Mouse (Mus musculus) heart, postnatal 36 days (tissue): ENCODE results near the gene Med17. TPM values are rescaled to one million over a fixed set of nuclear protein-coding genes. Genes with fewer than 3 reads are reported as not detected.

ENCODE experiments used
- DNase-seq, 2 experiments: peaks; one replicate each; pipeline ENCODE4 v3.0.0; 2021 to 2022
- intact Hi-C: fragments of 180-260 bp; cut with DNase I; formaldehyde crosslinking; loops from one replicate; pipeline ENCODE4 v1.15.1; 2025
- microRNA-seq, 2 experiments: library from miRNA; unstranded; fragments of <30 nt; microRNA quantifications; one replicate each; pipeline ENCODE4 v1.2.0; 2021; ENCODE audit warnings: borderline number of aligned reads in 2 of 2
- total RNA-seq, 2 experiments: library from RNA; stranded (reverse); gene quantifications; 2 replicates each; pipeline ENCODE4 v1.2.3; 2021

The Med17 gene
- total RNA-seq, 2 experiments from 2014 or later: 15.0 to 17.9 TPM

DNA sequence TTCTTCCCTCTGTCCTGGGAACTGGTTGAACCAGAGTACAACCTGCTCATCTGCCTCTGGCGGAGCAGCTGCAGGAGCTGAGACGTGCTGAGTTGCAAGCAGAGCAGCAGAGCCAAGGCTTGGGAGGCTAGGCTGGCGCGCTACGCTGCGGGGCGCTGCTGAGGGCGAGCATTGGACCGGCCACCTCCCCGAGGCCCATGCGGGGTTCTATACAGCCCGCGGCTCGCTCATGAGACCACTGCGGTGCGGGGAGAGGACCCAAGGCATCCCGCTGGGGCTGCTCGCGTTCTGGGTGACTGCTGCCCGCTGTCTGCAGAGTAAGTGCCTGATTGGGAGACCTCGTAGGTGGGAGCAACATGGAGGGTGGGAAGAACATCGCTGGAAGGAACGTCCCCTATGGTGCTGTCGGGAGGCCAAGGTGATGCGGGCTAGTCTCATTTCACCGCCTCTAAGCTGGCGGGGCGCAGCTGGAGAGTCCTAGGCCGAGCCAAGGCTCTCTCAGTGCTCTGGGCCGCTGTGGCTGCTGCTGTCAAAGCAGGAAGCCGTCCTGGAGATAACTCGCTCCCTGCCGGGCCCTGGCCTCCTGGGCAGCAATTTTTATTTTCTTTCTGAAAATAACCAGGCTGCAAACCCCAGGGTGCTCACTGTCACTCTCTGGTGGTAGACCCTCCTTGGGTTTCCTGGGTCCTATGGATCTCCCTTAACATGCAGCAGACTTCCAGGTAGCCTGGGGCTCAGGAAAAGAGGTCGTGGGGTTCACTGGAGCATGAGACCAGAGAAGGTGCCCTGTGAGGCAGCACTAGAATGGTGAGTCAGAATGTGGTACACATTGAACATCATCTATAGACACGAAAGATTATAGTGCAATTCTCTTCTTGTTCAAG, 40.4 kb downstream of the Med17 start, which contains the start of gene Vstm5:
Vstm5 (plus strand) TSS at position 4 of the 884 bp plus-strand sequence.
- DNase-seq: peak; percentile 12 to 15
- intact Hi-C loops: no loop called here

DNA sequence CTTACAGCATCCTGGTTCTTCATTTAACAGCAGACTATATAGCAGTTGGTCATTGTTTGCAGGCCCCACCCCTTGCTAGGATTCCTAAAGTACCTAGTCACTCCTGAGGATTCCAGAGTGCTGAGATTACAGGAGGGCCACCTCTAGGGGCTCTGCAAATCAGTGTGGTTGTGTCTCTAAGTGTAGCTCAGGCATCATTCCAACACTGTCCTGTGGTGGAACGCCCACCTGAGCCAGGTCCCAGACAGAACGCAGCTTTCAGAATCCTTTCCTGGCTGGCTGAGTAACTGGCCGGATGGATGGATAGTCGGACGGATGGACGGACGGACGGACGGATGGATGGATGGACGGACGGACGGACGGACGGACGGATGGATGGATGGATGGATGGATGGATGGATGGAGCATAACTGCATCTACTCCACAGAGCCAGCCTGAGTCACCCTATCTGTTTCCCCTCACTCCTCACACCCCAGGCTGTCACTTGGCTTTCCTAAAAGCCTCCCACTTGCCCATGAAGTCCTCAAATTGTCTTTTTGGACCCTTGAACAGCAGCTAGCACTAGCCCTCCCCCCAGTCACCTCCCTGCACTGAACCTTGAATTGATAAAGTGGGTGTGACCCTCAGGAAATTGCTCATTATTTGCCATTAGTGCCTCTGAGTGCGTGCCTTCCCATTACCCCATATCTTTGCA, 41.3 kb downstream of the Med17 start:
- intact Hi-C loops: no loop called here
- DNase-seq: no peak

DNA sequence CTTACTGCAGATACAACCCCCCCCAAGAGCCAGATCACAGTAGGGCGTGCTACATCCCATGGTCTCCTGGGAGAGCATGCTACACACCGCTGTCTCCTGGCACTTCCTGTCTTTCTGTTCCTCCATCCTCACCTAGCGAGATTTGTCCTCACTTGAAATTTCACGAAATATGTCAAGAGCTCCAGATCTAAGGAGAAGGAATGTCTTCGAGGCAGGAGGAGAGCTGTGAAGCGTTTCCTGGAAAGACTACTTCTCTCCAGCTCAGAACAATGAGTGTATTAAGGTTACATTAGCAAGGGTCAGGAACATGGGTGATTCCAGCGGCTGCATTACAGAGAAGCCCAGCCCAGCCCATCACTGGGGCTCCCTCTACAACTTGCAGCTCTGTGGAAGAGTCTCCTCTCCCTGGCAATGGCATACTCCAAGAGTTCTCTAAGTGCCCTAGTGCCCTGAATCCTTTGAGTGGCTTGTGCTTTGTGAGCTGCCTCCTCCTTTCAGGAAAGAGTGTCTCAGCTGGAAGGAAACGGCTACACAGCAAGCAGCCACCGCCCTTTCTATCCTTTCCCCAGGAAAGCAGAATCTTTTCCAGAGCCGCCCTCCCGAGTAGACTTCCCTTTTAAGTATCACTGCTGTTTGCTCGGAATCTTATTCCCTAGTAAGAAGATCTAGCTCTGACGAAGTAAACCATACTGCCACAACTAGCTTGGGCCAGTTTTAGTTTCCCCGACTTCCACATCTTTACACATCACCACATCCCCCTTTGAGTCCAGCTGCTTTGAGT, 42.0 kb downstream of the Med17 start:
- DNase-seq: no peak

DNA sequence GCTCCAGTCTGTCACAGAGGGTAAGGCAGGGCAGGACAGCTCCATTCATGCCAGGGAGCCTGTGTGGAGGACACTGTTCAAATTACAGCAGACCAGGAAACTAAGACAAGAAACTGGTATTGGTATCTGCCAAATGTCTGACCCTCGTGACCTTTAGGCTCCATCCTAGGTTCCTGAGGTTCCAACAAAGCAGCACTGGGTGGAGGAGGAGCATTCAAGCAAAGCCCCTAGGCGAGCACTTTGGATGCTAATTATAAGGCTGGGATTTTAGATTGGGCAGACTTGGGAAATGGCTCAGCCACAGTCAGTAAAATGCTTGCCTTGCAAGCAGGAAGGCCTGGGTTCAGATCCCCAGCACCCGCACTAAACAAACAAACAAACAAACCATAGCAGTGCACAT, 43.7 kb downstream of the Med17 start:
- intact Hi-C loops: no loop called here
- DNase-seq: no peak

More for the DNA sequence above, 42.0 kb downstream of the Med17 start:
- intact Hi-C loops: no loop called here

DNA sequence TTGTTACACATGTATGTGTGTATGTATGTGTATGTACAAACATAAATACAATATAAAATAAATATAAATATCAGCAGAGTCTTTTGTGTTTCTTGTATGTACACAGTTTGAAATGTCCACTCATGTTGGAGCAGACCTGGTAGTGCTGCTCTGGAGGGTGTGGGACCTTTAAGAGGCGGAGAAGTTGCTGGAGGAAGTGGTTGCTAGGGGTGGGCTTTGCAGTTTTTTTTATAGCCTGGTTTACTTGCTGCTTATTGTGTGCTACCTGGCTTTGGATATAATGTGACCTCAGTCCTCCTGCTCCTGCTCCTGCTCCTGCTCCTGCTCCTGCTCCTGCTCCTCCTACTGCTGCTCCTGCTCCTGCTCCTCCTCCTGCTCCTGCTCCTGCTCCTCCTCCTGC, 46.1 kb downstream of the Med17 start:
- intact Hi-C loops: no loop called here
- no peak for DNase-seq

DNA sequence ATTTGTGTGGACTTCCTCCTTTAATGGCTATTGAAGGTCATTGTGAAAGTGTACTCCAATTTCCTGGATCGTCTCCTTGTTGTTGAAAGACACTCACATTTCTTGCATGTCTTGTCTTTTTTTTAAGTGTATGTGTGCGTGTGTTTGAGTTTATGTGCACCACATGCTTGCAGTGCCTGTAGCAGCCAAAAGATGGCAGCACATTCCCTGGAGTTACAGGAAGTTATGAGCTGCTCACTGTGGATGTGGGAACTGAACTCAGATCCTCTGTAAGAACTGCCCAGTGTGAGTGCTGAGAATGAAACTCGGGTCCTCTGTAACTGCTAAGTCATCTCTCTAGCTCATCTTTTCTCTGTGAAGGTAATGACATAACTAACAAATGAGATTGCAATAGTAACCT, 47.3 kb downstream of the Med17 start:
- intact Hi-C loops: no loop called here
- DNase-seq: no peak

DNA sequence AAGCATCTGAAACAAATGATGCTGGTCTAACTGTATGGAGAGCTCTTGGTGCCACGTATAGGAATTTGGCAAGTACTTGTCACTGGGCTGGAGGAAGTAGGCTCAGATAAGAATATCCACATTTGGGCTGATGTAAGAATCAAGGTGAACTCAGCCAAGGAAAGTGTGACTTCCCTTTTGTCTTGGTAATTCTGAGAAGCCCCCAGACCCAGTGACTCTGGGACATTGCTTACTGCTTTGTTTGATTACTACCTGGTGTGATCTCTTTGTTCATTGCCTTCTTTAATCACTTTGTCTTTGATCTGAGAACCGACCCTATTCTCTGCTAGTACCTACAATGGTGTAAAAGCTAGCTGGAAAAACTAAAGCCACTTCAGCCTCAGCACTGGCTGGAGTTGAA, 54.8 kb downstream of the Med17 start:
- intact Hi-C loops: no loop called here
- DNase-seq: no peak

DNA sequence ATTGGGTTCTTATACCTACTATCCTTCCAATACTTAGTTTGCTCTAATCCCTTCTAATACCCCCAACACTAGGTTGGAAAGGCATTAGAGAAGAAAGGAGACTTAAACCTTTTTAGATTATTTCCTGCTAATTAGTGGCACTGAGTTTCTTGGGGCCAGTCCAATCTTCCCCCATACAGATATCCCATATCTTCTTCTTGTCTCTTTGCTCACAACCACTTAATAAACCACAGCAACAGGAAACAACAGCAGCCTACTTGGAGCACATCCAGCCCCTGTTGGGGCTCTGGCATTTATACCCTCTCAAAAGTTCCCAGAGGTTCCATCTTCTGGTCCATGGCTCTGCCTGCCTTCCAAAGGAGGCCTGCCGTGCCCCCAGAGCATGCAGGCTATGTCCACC, 66.0 kb downstream of the Med17 start:
- intact Hi-C loops: no loop called here
- DNase-seq: no peak

DNA sequence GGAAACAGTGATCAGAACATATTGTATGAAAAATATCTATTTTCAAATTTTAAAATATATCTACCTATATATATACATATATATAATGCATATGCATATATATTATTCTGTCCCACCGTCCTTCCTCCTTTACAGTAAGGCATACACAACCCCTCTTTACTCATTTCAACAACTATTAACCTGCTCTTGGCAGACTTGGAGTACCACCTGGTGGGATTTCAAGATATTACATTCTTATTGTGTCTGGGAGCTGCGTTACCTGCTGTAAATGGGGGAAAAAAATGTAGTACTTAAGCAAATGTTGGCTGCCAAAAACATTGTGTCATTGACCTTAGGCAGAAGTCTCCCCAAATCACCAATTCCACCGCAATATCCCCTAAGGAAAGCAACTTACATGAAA, 67.9 kb downstream of the Med17 start:
- no peak for DNase-seq
- intact Hi-C loops: loop anchor here (1.0 kb wide), 1 partner anchor 184 kb away; no protein-coding TSS in a partner anchor

Small RNA genes within 50 kb of the gene (microRNA-seq; reads per million reads assigned to microRNA genes)
- 0 reads per million in 2 experiments for gene Gm49349
- gene mmu-mir-7650: 0 reads per million in 2 experiments

Other genes with a start within 250 kb of the Med17 start
- 1 to 10 TPM; 4.7 to 7.1 TPM for gene Panx1, start 234.5 kb downstream of the Med17 start, total RNA-seq
- under 1 TPM; 0.08 to 0.16 TPM for gene Hephl1, start 167.8 kb downstream of the Med17 start, total RNA-seq
- gene Vstm5, start 40.9 kb downstream of the Med17 start, total RNA-seq: under 1 TPM; 0.19 to 0.38 TPM
- gene Taf1d, start 26.3 kb upstream of the Med17 start, total RNA-seq: 10 to 100 TPM; 26.0 to 29.1 TPM
- gene 4931406C07Rik, start 26.5 kb upstream of the Med17 start, total RNA-seq: 1 to 10 TPM; 6.1 to 6.5 TPM
- 1 to 10 TPM; 5.7 to 7.5 TPM for gene Cep295, start 77.9 kb upstream of the Med17 start, total RNA-seq
- 10 to 100 TPM; 22.2 to 24.0 TPM for gene Smco4, start 213.5 kb upstream of the Med17 start, total RNA-seq